Mouse (Mus musculus) erythroblast, embryonic 14.5 days (primary cell): ENCODE measurements around the gene Cacna1a.

ENCODE experiments used
- GATA1 ChIP-seq: IDR thresholded peaks from 2 replicates; pipeline ENCODE4 v1.6.1; 2012; ENCODE audit warnings: low read length, inconsistent platforms, mixed read lengths
- TAL1 ChIP-seq: IDR thresholded peaks from 3 replicates; pipeline ENCODE4 v1.6.1; 2012; ENCODE audit warnings: low read length, inconsistent platforms, mixed read lengths

DNA sequence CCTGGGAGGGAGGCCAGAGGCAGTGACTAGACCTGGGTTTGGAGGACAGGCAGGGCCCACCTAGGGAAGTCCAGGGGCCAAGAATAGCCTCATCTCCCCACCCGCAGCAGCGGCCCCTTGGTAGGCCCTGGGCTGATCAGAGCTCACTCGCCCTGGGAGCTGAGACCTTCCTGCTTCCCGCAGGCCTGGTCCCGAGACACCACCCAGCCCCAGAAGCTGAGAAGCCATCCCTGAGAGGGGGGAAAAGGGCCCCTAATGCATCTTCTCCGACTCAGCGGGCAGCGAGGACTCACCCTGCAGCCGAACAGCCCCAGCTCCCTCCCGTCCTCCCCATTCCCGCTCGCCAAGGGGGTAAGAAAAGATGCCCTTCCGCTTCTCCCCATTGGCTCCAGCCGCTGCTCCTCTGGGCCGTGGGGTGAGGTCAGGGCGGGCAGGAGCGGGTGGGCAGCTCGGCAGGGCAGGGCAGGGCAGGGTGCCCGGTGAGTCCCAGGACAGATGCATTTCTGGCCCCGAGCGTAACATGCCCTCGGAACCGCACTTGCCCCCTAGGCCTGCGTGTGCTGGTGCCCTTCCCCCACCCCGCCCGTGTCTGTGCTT lies 212.2 kb downstream of the Cacna1a start:
- TF ChIP-seq TAL1 (no peak), GATA1 (no peak)
